Mouse (Mus musculus) liver, postnatal 0 days (tissue): ENCODE measurements at regions not wholly inside any gene's neighbourhood (a gene's known extent, or its start where the extent isn't known, plus 50 kb on each side); places are given as distances from the start of the nearest gene placed in this dataset.

Source experiments
- ATAC-seq: fragments of 200-750 bp; cut with Nextera tagmentation; 2 replicates; pipeline ENCODE4 v1.8.0; 2017; ENCODE audit warnings: mild to moderate bottlenecking, moderate library complexity
- DNase-seq: peaks from one replicate; pipeline ENCODE4 v3.0.0-alpha.2; 2016
- H3K27ac ChIP-seq: fragments of 300-500 bp; sonication (generic); 2 replicates; pipeline ENCODE4 v1.5.1; 2014; ENCODE audit warnings: antibody characterized with exemption, moderate library complexity, mild to moderate bottlenecking, low read depth
- H3K27me3 ChIP-seq: fragments of 300-500 bp; sonication (generic); 2 replicates; pipeline ENCODE4 v1.6.1; 2014; ENCODE audit warnings: low read length, control low read depth, mixed read lengths; ENCODE audit not compliant: insufficient read depth
- H3K36me3 ChIP-seq: fragments of 300-500 bp; sonication (generic); replicated peaks from 2 replicates; pipeline ENCODE4 v1.6.1; 2014; ENCODE audit warnings: mild to moderate bottlenecking, control low read depth, low read length, moderate library complexity, mixed read lengths; ENCODE audit not compliant: insufficient read depth
- H3K4me1 ChIP-seq: fragments of 300-500 bp; sonication (generic); 2 replicates; pipeline ENCODE4 v1.6.1; 2014; ENCODE audit warnings: antibody characterized with exemption, mild to moderate bottlenecking, control low read depth; ENCODE audit not compliant: insufficient read depth
- H3K4me2 ChIP-seq: fragments of 300-500 bp; sonication (generic); 2 replicates; pipeline ENCODE4 v1.6.1; 2014; ENCODE audit warnings: low read depth, mild to moderate bottlenecking, low read length, moderate library complexity, mixed read lengths
- H3K4me3 ChIP-seq: fragments of 300-500 bp; sonication (generic); 2 replicates; pipeline ENCODE4 v1.5.1; 2014; ENCODE audit warnings: low read depth, low read length
- H3K9ac ChIP-seq: fragments of 300-500 bp; sonication (generic); replicated peaks from 2 replicates; pipeline ENCODE4 v1.6.1; 2014; ENCODE audit warnings: mild to moderate bottlenecking, moderate library complexity
- H3K9me3 ChIP-seq: fragments of 300-500 bp; sonication (generic); 2 replicates; pipeline ENCODE4 v1.6.1; 2016; ENCODE audit warnings: mild to moderate bottlenecking, control low read depth, low read length, mixed read lengths
- CTCF ChIP-seq: sonication (generic); IDR thresholded peaks from 2 replicates; pipeline ENCODE4 v1.5.1; 2016; ENCODE audit warnings: antibody characterized with exemption, low read depth
- EP300 ChIP-seq: IDR thresholded peaks from 2 replicates; pipeline ENCODE4 v1.6.1; 2016; ENCODE audit warnings: antibody characterized with exemption, low read depth, mild to moderate bottlenecking
- WGBS: fragments of 180-500 bp; shearing (Covaris S2); extraction: QIAGEN DNeasy Blood & Tissue Kit; methylation state at CpG from one replicate; pipeline ENCODE4 v1.1.7; 2014; ENCODE audit not compliant: insufficient replicate concordance; 5-methylcytosine and 5-hydroxymethylcytosine counted together

GRCm38 (mm10) chr3:129474451-129474850 lies 57.7 kb upstream of the Elovl6 start:
- Histone ChIP-seq H3K4me2 (no peak overlapping the region), H3K27me3 (no peaks in the 10 kb centered on the region), H3K4me3 (no peak overlapping the region), H3K9me3 (no peaks in the 10 kb centered on the region), H3K4me1 (no peaks in the 10 kb centered on the region), H3K36me3 (no peaks in the 10 kb centered on the region), H3K27ac (no peak overlapping the region), H3K9ac (no peak overlapping the region)
- DNase-seq (no peak), ATAC-seq (no peak)
- TF ChIP-seq EP300, result no peak
- TF ChIP-seq CTCF, result no peak
- WGBS, result 89% methylated on average over 7 of the region's 7 CpGs

- no peaks in the 10 kb centered on the region for H3K27me3 ChIP-seq
- H3K4me1 ChIP-seq, result no peaks in the 10 kb centered on the region
- no peak overlapping the region for H3K4me3 ChIP-seq
- DNase-seq (no peak), ATAC-seq (no peak)
- 76% methylated on average over 4 of the region's 4 CpGs for WGBS
- no peak overlapping the region for H3K27ac ChIP-seq
- H3K9me3 ChIP-seq, result no peaks in the 10 kb centered on the region
- no peak overlapping the region for H3K4me2 ChIP-seq
- no peak overlapping the region for H3K9ac ChIP-seq
- H3K36me3 ChIP-seq, result no peaks in the 10 kb centered on the region
- TF ChIP-seq CTCF (no peak), EP300 (no peak)
Observed at GRCm38 (mm10) chr3:129476250-129476649, 55.9 kb upstream of the Elovl6 start.

GRCm38 (mm10) chr3:129478093-129478492 lies 54.1 kb upstream of the Elovl6 start:
- Histone ChIP-seq H3K36me3 (no peaks in the 10 kb centered on the region), H3K9ac (no peak overlapping the region), H3K4me3 (no peak overlapping the region), H3K27ac (no peak overlapping the region), H3K27me3 (no peaks in the 10 kb centered on the region), H3K4me1 (no peaks in the 10 kb centered on the region), H3K4me2 (no peak overlapping the region), H3K9me3 (no peaks in the 10 kb centered on the region)
- WGBS, result 80% methylated on average over 7 of the region's 7 CpGs
- no peak for TF ChIP-seq EP300
- no peak for TF ChIP-seq CTCF
- no peak for DNase-seq
- no peak for ATAC-seq

GRCm38 (mm10) chr3:129481293-129481692 lies 50.9 kb upstream of the Elovl6 start:
- Histone ChIP-seq H3K36me3 (no peaks in the 10 kb centered on the region), H3K27ac (no peak overlapping the region), H3K4me2 (no peak overlapping the region), H3K9me3 (no peaks in the 10 kb centered on the region), H3K4me1 (no peaks in the 10 kb centered on the region), H3K27me3 (no peaks in the 10 kb centered on the region), H3K4me3 (no peak overlapping the region), H3K9ac (no peak overlapping the region)
- no peak for ATAC-seq
- WGBS, result 75% methylated on average over 3 of the region's 3 CpGs
- TF ChIP-seq CTCF (no peak), EP300 (no peak)
- no peak for DNase-seq
